Mouse (Mus musculus): ENCODE results near the gene Rph3al.

DNA sequence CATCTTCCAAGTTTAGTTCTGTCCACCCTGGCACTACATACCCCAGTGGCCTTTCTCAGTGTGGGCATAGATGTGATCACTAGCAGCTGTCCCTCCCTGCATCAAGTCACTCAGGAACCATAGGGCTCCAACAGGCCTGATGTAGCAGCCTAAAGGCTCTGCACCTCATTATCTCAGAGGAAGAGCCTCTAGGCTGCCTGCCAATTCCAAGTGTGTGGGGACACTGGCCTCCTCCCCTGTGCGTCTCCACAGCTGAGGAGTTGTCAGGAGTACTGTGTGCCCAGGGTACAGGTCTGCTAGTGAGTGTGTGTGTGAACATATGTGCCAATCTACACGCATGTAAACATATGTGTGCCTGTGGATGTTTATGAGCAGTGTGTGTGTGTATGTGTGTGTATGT lies 85.7 kb downstream of the Rph3al start:
- TF ChIP-seq POLR2A (IDR thresholded peaks at IDR 0.05; ENCODE audit: low read depth, low read length) = no peak
- no peak for TF ChIP-seq CTCF (IDR thresholded peaks at IDR 0.05; ENCODE audit: extremely low read depth, insufficient read depth, insufficient read length, insufficient replicate concordance)
